Mouse (Mus musculus) frontal cortex, adult 2 months (tissue): ENCODE data around the gene Ang. TPM values are rescaled to one million over a fixed set of nuclear protein-coding genes. Genes with fewer than 3 reads are reported as not detected.

Experiments used
- DNase-seq, 2 experiments: peaks; one replicate each; pipeline ENCODE4 v3.0.0; 2022; ENCODE audit warnings: low spot score in 1 of 2; ENCODE audit errors: extremely low spot score in 1 of 2
- polyA plus RNA-seq: library from polyadenylated mRNA; depleted of rRNA; stranded (reverse); fragments of >200 nt; gene quantifications from 2 replicates; pipeline ENCODE4 v1.2.3, GENCODE M21; 2012; rRNA removed

The Ang gene
- polyA plus RNA-seq = 4.2 and 6.9 TPM in 2 replicates

DNA sequence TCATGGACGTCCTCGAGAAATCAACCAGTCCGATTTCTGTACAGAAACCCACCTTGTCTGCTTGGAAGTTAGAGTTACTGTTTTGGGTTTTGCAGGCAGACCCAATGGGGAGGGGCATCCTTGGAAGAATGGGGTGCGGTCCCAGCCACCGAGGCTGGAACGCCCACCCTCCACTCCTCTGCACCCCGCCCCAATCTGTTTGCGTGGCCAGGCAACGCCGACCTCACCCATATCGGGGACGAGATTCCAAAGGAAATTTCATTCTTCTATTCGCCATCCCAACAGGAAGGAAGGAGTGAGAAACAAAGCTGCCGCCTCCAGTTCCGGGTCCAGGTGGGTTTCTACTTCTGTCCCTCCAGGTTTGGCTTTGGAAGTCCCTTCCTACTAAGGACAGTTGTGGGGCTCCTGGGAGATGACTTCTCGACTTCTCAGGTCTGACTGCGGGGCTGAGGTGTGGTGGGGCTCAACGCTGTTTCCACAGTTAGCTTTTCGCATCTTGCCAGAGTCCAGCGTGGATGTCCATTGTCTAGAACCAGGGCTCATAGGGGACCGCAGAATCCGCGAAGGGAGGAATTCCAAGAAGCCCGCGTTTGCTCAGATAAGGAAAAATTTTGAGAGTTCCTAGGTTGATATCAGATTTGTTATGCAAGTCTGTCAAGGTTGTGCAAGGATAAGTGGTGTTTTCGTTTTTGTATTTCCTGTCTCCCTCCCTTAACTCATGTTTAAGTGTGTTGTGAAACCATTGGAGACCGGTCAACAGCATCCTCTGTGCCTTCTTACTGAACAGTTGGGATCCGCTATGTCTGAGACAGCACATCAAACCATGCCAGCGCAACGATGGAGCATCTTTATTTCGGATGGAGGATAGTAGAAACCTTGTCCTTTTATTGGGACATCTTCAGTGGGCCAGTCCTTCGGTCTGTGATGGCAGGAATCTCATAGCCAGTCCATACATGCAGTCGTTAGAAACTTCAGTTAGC is at the start of gene Ang, which contains the start of gene Rnase4:
Gene Ang, plus strand, starts transcription at position 230 of the 980 bp plus-strand sequence.
Gene Rnase4, plus strand, starts transcription at position 157 of the 980 bp plus-strand sequence.
- DNase-seq = peak in 1 of 2 experiments; percentile 32

DNA sequence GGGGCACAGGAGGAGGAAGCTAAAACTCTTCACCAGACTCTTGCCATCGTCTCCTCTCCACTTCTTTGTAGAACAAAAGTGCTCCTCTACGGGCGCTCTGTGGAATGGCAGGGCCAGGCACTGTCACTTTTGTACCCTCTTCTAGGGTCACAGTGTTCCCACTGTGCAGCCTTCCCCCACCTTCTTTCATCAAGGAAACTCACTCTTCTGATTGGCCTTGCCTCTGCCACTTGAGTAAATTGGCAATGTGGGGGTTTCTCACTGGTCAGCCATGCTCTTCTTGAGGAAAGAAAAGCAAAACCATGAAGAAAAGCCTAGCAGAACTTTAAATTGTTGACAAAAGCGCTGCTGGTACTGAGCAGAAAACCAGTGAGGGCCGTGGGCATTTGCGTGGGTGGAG is 49.2 kb upstream of the Ang start, which contains the start of gene Rnase9:
Gene Rnase9, minus strand, starts transcription at position 101 of the 400 bp plus-strand sequence.
- no peak for DNase-seq

DNA sequence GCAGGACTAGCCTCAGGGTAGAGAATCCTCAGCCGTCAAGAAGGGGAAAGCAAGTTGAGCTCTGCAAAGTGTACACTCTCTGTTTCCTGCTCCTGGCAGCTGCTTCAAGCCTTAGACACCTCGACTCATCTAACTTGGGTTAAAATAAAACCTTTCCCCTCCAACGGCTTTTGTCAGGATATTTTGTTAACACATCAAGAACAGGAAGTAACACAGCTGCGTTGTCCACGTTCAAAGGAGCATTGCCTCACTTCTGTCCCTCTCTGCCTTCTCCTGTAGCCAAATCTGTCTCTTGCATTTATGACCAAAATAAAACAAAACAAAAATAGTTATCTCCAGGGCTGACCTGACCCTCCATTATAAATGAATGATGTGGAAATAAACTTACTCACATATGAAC is 43.1 kb upstream of the Ang start:
- no peak for DNase-seq

DNA sequence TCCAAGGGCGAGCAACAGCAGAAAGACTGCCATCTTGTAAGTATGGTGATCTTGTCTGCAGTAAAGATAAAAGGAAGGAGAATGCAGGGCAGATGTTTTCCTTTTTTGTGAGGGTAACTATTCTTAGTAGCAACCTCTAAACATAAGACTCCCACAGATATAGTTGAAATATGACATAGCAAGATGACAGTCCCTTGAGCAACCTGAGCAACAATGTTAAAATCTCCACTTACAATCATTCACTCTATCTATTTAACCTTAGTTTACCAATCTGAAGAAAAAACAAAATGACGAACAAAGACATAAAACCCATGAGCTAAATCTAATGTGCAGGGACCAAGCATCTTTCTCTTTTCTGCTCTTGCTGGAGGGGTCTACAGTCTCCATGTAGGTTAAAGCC is 40.9 kb upstream of the Ang start, which contains the start of gene Rnase11:
Gene Rnase11, minus strand, starts transcription at position 101 of the 400 bp plus-strand sequence.
- no peak for DNase-seq

DNA sequence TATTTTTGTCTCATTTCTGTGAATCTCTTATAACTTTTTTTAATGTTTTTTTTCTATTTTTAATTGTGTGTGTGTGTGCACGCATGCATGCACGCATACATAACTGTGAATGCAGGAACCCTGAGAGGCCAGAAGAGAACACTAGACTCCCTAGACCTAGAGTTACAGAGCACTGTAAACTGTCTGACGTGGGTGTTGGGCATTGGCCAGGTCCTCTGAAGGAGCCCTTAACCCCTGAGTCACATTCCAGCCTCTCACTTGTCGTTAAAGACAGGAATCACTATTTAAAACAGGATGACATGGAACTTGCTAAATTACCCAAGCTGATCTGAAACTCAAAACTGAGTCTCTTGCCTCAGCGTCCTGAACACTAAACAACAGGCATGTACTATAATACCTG is 39.0 kb upstream of the Ang start:
- no peak for DNase-seq

DNA sequence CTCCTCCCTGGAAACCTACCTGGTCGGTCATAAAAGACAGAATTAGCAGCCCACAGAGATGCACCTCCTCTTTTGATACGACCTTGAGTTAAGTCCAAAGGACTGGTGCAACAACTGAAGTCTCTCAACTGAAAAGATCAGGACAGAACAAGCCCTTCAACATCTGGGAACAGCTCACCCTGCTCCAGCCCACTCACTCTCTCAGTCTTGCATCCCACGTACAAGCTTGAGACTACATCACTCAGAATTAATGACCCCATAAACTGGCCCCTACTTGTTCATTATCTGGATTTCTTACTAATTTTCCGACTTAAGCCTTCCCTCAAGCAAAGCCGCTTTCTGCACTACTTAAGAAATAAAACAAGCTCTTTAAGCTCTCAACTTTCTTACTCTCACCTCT is 37.8 kb upstream of the Ang start:
- DNase-seq = no peak

DNA sequence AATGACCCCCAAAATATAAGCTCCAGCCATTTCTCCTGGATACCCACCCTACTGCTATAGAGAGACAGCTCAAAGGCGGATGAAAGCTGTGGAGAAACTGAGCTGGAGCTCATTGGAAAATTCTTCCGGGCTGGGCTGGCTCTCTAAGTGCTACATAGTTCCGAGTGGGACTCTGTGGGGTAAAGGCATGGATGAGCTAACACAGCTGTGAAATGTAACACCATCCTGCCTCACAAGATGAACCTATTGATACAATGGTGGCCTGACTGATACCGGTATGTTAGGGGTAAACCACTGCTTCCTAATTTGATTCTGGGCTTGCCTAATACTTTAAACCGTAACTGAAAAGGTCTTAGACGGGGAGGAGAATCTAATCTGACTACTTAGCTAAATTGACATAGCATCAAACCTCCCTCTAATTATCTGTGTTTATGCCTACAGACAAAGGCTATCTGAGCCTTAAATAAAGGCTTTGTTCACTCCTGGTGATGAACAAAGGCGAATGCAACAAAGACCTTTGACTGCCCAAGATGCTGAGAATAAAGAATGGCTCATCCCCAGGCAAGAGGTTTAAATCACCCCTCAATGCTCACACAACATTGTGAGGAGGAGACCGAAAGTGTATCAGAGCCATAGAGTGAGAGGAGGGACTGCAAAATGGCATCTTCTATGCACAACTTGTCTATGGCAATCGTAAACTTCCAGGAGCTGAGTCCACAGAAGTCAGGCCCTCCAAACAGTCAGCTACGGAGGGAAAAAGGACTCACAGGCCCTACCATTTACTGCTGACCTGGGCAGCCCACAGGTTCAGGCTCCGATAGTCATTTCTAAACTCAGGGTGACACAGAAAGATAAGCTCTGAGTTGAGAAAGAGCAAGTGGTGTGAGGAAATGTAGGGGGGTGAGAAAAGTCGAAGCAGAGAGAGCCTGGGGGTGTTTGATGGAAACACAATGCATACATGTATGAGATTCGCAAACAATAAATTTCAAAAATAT is 36.4 kb upstream of the Ang start:
- DNase-seq = no peak

DNA sequence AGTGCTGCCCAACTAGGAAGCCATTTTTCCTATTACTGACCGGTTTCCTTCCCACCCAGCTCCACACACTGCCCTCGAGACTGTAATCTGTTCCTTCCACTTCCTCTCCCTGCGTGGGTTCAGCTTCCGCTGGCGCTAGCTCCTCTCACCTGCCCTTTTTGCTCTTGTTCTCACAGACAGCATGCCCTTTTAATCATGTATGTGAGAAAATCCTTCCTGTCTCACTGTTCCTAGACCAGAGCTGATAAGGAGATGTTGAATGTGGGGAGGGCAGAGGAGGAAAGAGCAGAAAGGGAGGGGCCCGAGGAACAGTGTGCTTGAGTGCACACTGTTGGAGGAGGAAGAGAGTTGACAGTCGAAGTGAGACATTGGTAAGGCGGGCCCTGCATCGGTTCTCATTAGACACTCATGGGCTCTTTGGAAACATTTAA is 33.5 kb upstream of the Ang start, which contains the start of gene Rnase12:
Gene Rnase12, minus strand, starts transcription at position 261 of the 431 bp plus-strand sequence.
- DNase-seq = no peak

DNA sequence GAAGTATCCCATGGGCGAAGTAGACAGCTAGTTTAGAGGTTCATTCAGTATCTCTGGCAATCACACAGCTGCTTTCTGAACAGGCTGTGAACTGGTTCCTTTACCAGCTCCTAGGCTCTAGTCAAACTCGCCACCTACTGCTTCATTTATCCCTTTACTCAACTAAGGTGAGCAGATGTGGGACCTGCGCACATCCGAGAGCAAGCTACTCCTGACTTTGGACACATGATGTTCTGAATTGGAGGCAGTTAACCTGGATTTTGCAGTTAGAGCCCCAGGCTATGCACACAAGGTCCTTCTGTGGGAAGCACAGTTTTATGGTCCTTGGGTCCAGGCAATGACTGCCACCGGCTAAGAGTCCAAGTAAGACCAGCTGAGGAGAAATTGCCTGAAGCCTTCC is 30.2 kb upstream of the Ang start:
- DNase-seq = no peak

DNA sequence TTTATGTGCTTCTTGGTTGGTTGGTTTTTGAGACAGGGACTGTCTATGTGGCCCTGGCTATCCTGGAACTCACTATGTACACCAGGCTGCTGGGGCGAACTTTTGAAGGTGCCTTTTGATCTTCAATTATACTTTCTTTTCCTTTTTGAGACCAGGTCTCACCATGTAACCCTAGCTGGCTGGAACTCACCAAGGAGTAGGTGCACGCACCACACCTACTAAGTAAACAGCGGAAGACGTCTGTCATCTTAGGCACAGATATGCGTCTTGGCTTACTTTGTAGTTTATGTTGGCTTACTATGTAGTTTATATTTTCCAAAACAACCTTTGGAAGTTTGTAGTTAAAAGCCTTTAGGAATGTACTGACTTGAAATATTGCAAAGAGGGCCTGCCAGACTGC is 22.0 kb upstream of the Ang start:
- DNase-seq = no peak

DNA sequence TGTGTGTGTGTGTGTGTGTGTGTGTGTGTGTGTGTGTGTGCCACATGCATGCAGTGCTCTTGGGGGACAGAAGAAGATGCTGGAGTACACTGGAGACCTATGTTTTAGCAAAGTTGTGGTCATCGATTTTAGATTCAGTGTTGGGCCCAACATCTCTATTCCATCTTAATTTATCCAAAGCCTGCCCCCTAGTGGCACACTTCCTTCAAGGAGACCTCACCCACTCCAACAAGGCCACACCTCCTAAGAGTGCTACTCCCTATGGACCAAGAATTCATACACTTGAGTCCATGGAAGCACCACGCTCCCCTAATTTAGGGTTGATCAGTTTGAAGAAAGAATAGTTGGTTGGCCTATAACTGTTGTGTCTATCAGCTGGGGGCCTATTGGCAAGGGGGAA is 21.3 kb upstream of the Ang start:
- peak in 1 of 2 experiments; percentile 16 for DNase-seq

DNA sequence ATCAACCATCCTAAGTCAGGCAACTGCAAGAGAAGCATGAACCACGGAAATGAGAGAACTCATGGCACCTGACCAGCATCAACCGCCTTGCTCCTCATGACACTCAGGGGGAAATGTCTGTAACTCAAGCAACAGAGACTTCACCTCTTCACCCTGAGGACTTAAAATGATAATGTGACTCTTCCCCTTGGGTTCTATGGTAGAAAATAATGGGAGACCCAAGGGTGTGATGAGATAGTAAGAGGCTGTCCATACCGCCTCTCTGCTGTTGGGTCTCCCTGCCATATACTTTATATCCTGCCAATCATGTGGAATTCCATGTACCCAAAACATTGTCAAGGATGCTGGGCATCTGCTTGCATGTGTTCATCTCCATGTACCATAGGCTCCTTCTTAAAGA is 16.6 kb upstream of the Ang start, which contains the start of gene Olfr750:
Gene Olfr750, minus strand, starts transcription at position 101 of the 400 bp plus-strand sequence.
- DNase-seq = no peak

DNA sequence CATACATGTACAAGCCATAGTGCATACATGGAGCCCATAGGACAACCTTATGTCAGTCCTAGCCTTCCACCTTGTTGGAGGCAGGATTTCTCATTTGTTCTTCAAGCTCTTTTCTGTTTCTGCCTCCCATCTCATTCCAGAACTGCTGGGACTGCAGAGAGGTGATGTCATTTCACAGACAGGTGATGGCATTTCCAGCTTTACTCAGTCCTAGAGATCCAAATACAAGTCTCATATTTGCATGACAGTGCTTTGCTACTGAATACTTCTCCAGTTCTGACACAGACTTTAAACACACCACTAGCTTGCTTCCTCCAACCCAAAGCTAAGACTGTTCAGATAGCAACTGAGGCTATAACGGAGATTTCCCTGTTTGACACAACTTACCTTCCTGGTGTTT is 11.8 kb upstream of the Ang start:
- no peak for DNase-seq

DNA sequence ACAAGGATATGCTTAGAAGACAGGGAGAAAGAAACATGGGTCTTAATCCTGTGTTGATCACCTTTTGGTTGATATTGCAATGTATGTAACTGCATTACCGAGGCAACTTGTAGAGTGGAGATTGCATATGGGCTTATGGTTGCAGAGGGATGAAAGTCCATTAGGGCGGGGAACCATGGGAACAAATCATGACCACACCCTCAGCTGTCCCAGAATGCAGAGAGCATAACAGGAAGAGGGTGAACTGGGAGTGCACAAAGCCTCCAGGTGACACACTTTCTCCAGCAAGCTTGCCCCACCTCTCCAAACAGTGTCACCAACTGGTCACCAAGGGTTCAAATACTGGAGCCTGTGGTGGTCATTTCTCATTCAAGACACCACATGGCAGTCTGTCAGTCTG is 9.9 kb upstream of the Ang start:
- DNase-seq = no peak

DNA sequence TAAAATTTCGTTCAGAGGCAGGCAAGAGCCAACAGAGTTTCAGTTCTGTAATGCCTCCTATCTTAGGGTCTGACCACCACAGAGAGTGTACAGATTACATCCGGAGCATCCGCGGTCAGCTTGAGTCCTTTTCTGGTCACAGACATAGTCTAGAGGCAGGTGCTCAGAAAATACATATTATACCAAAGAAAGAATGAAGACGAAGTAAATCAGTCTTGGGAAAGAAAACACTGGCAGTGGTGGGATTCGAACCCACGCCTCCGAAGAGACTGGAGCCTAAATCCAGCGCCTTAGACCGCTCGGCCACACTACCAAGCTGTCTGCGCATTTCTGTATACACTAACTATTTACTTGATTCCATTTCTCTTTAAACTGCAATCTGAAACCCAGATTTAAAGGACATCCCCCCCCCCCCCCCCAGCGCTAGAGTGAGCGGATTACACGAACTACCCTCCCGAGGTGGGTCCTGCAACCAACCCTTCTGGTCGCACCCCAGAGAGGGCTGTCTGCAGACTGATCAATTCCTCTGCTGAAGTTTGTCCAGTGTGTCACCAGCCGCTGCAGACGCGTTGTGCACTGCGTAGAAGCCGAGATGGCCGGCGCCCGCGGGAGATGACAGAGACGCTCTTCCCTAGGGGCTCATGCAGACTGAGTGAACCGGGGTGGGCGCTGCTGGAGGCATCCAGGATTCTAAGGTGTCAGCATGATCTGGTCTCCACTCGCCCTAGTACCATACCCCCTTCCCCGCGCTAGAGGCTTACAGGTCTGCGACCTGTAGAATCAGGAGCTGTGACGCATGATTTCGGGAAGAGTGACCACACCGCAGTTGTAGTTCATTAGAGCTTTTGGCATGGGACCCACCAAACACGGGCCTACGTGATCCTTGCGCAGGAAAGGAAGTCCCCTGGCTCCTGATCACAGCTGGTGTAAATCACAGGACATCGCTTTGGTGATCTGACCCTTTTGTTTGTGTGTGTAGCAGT is 8.1 kb upstream of the Ang start:
- DNase-seq = peak in 1 of 2 experiments; percentile 84

DNA sequence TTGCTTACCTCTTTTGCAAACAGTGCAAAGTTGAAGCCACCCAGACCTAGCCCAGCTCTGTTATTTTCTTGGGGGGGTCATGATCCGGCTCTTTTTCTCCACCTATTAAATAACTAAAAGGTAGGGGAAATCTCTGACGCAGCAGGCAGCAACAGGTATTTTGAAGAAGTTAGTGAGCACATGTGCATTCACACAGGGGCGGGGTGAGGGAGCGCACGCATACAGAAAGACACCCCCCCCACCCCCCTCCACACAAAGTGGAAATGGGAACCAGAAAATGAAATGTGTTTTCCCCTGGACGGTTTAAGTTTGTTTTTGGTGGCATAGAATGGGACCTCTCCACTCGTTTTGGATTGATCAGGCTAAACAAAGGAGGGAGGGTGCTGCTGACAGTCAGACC is 7.1 kb upstream of the Ang start:
- no peak for DNase-seq

DNA sequence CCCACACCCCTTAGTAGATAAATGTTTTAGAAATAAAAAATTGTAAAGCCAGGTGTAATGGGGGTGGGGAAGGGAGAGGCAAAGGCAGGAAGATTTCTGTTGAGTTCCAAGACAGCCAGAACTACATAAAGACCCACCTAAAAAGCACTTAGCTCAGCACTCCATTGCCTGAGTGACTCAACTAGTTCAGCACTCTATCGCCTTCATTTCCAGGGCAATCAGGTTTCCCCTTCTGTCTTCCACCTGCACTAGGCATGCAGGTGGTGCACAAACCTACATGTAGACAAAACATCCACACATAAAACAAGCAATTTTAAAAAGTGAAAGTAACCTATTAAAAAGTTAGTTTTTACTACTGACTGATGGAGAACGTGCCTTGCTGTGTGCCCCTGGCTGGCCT is 5.9 kb upstream of the Ang start:
- DNase-seq = no peak

DNA sequence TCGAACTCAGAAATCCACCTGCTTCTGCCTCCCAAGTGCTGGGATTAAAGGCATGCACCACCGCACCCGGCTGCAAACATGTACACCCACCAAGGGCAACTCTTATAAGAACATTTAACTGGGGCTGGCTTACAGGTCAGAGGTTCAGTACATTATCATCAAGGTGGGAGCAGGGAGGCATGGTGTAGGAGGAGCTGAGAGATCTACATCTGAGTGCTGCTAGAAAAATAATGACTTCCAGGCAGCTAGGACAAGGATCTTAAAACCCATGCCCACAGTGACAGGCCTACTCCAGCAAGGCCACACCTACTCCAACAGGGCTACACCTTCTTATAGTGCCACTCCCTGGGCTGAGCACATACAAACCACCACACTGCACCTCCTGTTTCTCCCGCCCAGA is 5.0 kb upstream of the Ang start:
- DNase-seq = no peak

DNA sequence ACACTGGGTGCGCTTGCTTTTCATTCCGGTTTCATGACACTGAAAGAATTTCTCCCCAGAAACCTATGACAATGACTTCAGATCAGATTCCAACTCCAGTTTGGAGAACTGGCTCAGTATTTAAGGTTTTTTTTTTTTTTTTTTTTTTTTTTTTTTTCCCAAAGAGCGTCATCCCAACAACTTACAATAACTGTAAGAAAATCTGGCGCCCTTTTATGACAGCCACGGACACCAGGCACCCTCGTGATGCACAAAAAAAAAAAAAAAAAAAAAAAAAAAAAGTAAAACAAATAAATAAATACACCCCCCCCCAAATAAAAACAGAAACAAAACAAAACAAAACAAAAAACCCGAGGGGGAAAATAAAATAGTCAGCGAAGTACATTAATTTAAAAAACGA is 3.2 kb upstream of the Ang start:
- no peak for DNase-seq
